Mouse (Mus musculus): Measurements from ENCODE around the gene Syne2.

Syne2 gene

GRCm38 (mm10) chr12:75873546-75874235 is 55.8 kb downstream of the Syne2 start:
- DNase-seq = peak; percentile 46 to 57

- DNase-seq = peak in 1 of 2 experiments; percentile 22
These were observed 56.5 kb downstream of the Syne2 start for GRCm38 (mm10) chr12:75874287-75874994.

GRCm38 (mm10) chr12:75879636-75880317 is 61.8 kb downstream of the Syne2 start:
- no peak for DNase-seq

- no peak for DNase-seq
These were observed 63.6 kb downstream of the Syne2 start for GRCm38 (mm10) chr12:75881554-75881953.

- no peak for DNase-seq
These were observed 68.2 kb downstream of the Syne2 start for GRCm38 (mm10) chr12:75886161-75886560.

- no peak for DNase-seq
These were observed 69.0 kb downstream of the Syne2 start for GRCm38 (mm10) chr12:75886946-75887345.

- DNase-seq = no peak
These were observed 70.8 kb downstream of the Syne2 start for GRCm38 (mm10) chr12:75888721-75889120.

- DNase-seq = no peak
These were observed 73.3 kb downstream of the Syne2 start for GRCm38 (mm10) chr12:75891206-75891605.

- DNase-seq = peak; percentile 30 to 48
These were observed 75.5 kb downstream of the Syne2 start for GRCm38 (mm10) chr12:75893392-75893791.

GRCm38 (mm10) chr12:75894316-75894997 is 76.5 kb downstream of the Syne2 start:
- DNase-seq = peak; percentile 26 to 30

GRCm38 (mm10) chr12:75894998-75895331 is 77.0 kb downstream of the Syne2 start:
- no peak for DNase-seq

GRCm38 (mm10) chr12:75897793-75898192 is 79.9 kb downstream of the Syne2 start:
- DNase-seq = no peak

- no peak for DNase-seq
These were observed 83.8 kb downstream of the Syne2 start for GRCm38 (mm10) chr12:75901721-75902120.

- no peak for DNase-seq
These were observed 86.1 kb downstream of the Syne2 start for GRCm38 (mm10) chr12:75904068-75904467.

- DNase-seq = no peak
These were observed 87.4 kb downstream of the Syne2 start for GRCm38 (mm10) chr12:75905304-75905703.

- no peak for DNase-seq
These were observed 90.5 kb downstream of the Syne2 start for GRCm38 (mm10) chr12:75908466-75908865.

GRCm38 (mm10) chr12:75915694-75916093 is 97.8 kb downstream of the Syne2 start:
- no peak for DNase-seq

- no peak for DNase-seq
These were observed 100.5 kb downstream of the Syne2 start for GRCm38 (mm10) chr12:75918415-75918814.

- DNase-seq = peak; percentile 57 to 61
These were observed 101.0 kb downstream of the Syne2 start for GRCm38 (mm10) chr12:75918914-75919313.

GRCm38 (mm10) chr12:75922900-75923299 is 105.0 kb downstream of the Syne2 start:
- DNase-seq = no peak

- no peak for DNase-seq
These were observed 106.9 kb downstream of the Syne2 start for GRCm38 (mm10) chr12:75924852-75925251.

- DNase-seq = no peak
These were observed 109.7 kb downstream of the Syne2 start for GRCm38 (mm10) chr12:75927596-75927995.

- DNase-seq = no peak
These were observed 115.6 kb downstream of the Syne2 start for GRCm38 (mm10) chr12:75933561-75933960.

All from cerebellum, postnatal 10 days (tissue).